Mouse (Mus musculus) small intestine, adult 2 months (tissue): ENCODE results near the gene Rpa1. TPM values are rescaled to one million over a fixed set of nuclear protein-coding genes. Genes with fewer than 3 reads are reported as not detected.
A peak's percentile ranks its signal among the peaks of the same experiment; 100 is the strongest.
"Not testable (repeated sequence)": the region's sequence is repeated elsewhere in the genome, so short reads cannot be mapped to it uniquely, and the experiment has no call there.

Experiments
- H3K27ac ChIP-seq: fragments of 200-500 bp; 2 replicates; pipeline ENCODE4 v1.5.1; 2012; ENCODE audit warnings: low read depth, low read length, control low read depth, inconsistent platforms; ENCODE audit not compliant: insufficient read depth
- H3K27me3 ChIP-seq: fragments of 200-500 bp; 2 replicates; pipeline ENCODE4 v1.6.1; 2012; ENCODE audit warnings: mild to moderate bottlenecking, moderate library complexity, low read length, inconsistent platforms; ENCODE audit not compliant: control insufficient read depth, insufficient read depth
- H3K36me3 ChIP-seq: fragments of 200-500 bp; 2 replicates; pipeline ENCODE4 v1.6.1; 2012; ENCODE audit warnings: mild to moderate bottlenecking, low read length, control low read depth, inconsistent platforms; ENCODE audit not compliant: control insufficient read depth, insufficient read depth
- H3K4me1 ChIP-seq: fragments of 200-500 bp; 2 replicates; pipeline ENCODE4 v1.6.1; 2012; ENCODE audit warnings: low read length, inconsistent platforms, mixed read lengths; ENCODE audit not compliant: control insufficient read depth, insufficient read depth, insufficient read length
- H3K4me3 ChIP-seq: fragments of 200-500 bp; 2 replicates; pipeline ENCODE4 v1.5.1; 2012; ENCODE audit warnings: low read depth, mild to moderate bottlenecking, control low read depth, inconsistent platforms, low read length, moderate library complexity
- CTCF ChIP-seq: fragments of 200-500 bp; IDR thresholded peaks from 2 replicates; pipeline ENCODE4 v1.5.1; 2012; ENCODE audit warnings: low read depth, mild to moderate bottlenecking, control low read depth, inconsistent platforms, low read length, moderate library complexity, mixed read lengths; ENCODE audit not compliant: insufficient replicate concordance, insufficient read length; ENCODE audit errors: extremely low read depth
- POLR2A ChIP-seq: fragments of 200-500 bp; IDR thresholded peaks from 2 replicates; pipeline ENCODE4 v1.6.1; 2012; ENCODE audit warnings: low read depth, mild to moderate bottlenecking, control low read depth, inconsistent platforms, low read length, moderate library complexity
- WGBS: fragments of 180-500 bp; shearing (Covaris S2); methylation state at CpG from one replicate; pipeline ENCODE4 v1.1.7; 2018; 5-methylcytosine and 5-hydroxymethylcytosine counted together
- polyA plus RNA-seq: library from polyadenylated mRNA; depleted of rRNA; stranded (reverse); fragments of >200 nt; gene quantifications from 2 replicates; pipeline ENCODE4 v1.2.3, GENCODE M21; 2012

Rpa1 gene
- polyA plus RNA-seq, 1 experiment: 8.7 TPM

DNA sequence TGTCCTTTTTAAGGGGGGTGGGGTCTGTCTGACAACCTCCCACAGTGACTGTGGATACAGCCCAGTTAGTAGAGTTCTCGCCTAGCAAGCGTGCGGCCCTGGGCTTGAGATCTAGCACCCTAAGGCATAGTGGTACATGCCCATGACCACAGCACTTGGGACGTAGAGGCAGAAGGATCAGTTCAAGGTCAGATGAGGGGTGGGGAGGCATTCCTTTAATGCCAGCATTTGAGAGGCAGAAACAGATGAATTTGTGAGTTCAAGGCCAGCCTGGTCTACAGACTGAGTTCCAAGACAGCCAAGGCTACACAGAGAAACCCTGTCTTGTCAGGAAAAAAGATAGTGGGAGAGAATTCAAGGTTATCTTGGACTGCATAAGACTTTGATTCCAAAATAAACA lies 61.3 kb downstream of the Rpa1 start:
- 96% methylated on average over 4 of the region's 4 CpGs for WGBS

DNA sequence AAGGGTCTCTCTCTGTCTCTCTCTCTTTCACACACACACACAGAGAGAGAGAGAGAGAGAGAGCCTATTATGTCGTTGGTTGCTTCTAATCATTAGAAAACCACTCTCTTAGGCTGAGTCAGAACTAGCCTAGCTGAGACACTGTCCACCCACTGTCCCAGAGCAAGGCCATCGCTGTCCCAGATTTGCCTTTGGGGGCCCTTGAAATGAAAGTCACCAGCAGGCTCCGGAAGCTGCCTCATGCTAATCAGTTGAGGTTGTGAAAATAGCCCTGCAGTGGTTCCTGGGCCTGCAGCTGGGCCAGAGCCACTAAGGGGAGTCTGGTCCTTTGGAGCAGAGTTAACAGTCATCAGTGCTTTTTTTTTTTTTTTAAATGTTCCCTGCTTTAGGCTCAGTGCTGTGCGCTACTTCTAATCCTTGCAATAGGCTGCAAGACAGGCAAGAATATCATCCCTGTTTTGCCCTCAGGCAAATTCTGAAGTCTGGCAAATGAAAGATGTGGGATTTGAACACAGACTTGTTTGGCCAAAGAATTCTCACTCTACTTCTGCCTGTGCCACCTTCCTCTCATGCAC lies 62.1 kb downstream of the Rpa1 start:
- Histone ChIP-seq H3K4me3 (no peak overlapping the region), H3K4me1 (peaks cover 3% of the 10 kb centered on the region), H3K27me3 (no peaks in the 10 kb centered on the region), H3K27ac (no peak overlapping the region), H3K36me3 (no peaks in the 10 kb centered on the region)
- 68% methylated on average over 4 of the region's 4 CpGs for WGBS
- TF ChIP-seq CTCF: no peak
- no peak for TF ChIP-seq POLR2A

More for the DNA sequence above, 61.3 kb downstream of the Rpa1 start:
- no peaks in the 10 kb centered on the region for H3K4me1 ChIP-seq
- no peaks in the 10 kb centered on the region for H3K27me3 ChIP-seq
- no peak overlapping the region for H3K27ac ChIP-seq
- no peaks in the 10 kb centered on the region for H3K36me3 ChIP-seq
- no peak overlapping the region for H3K4me3 ChIP-seq
- TF ChIP-seq POLR2A (no peak), CTCF (no peak)

DNA sequence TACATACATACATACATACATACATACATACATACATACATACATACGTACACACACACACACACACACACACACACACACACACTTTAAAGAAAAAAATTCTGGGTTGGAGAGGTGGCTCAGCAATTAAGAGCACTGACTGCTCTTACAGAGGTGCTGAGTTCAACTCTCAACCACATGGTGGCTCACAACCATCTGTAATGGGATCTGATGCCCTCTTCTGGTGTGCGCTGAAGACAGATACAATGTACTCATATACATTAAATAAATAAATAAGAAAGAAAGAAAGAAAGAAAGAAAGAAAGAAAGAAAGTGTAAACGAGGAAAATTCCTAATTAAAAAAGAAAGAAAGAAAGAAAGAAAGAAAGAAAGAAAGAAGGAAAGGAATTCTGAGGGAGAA lies 64.3 kb downstream of the Rpa1 start:
- H3K4me1 ChIP-seq, H3K36me3 ChIP-seq, H3K27ac ChIP-seq, H3K4me3 ChIP-seq, H3K27me3 ChIP-seq: not testable (repeated sequence)
- 70% methylated on average over 3 of the region's 3 CpGs for WGBS

DNA sequence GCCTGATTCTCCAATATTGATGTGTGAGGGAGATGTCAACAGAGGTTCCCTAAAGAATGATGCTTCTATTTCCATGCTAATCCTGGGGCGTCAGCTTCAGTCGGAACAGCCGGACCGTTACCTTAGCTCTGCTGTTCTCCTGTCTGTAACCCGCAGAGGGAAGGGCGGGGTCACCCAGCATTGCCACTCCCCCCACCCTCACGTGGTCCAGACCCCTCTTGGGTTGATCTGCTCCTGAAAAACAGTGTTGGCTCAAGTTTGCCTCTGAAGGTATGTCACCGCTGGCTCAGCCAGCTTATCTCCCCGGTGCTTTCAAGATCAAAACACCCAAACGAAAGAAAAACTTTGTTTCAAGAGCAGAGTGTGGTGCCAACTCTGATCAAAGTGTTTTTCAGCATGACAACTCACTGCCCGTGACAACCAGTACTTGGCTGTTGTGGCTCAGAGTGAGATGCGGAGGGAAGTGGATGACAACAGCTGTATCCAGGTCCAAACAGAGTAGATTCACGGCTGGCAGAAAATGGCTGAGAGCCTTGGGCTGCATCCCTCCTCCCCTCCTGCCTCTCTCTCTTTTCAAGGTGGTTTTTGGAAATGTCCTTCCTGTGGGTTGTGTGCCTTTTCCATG lies 65.5 kb downstream of the Rpa1 start:
- WGBS: 18% methylated on average over 13 of the region's 13 CpGs

DNA sequence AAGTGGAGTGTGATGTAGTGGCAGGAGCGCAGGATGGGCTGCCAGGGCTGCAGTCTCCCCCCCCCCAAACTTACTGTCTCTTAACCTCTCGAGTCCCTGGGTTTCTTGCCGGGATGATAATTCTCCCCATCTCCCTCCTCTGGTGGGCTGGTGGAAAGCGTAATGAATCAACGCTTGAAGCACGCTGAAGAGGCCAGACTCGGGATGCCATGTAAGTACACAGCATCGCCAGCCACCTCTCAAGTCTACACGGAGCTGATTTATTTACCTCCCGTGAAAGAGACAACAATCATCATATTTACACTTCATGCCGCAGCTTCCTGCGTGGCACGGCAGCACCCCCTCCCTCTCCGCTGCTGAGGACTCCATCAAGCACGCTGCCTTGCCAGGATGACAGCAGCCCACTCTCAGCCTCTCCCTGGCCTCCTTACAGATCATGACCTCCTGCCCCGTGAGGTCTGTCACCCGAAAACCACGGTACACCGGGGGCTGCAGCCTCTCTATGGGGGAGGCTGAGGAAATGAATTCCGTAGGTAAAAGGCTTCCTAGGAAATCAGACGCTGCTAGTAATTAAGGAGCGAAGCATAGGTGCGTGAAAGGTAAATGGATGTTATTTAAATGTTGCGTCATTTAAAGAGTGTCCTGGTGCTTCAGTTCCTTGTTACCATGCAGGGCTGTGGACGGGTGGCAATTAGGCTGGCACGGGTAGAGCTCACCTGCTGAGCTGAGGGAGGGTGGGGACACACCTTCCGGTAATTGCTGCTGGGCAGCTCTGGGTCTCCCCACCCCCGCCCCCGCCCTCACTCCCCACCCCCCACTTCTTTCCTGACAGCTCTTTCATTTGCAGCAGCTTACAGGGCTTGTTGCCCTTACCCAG lies 66.5 kb downstream of the Rpa1 start:
- Histone ChIP-seq H3K4me3 (peak overlapping the region; percentile 7; the same call in 1 of the 2 replicates), H3K27me3 (no peaks in the 10 kb centered on the region), H3K36me3 (no peaks in the 10 kb centered on the region), H3K27ac (no peak overlapping the region), H3K4me1 (peaks cover 8% of the 10 kb centered on the region)
- TF ChIP-seq CTCF: no peak
- no peak for TF ChIP-seq POLR2A
- WGBS: 18% methylated on average over 29 of the region's 29 CpGs

More for the DNA sequence above, 65.5 kb downstream of the Rpa1 start:
- no peaks in the 10 kb centered on the region for H3K27me3 ChIP-seq
- TF ChIP-seq CTCF (no peak), POLR2A (no peak)
- peaks cover 8% of the 10 kb centered on the region for H3K4me1 ChIP-seq
- H3K27ac ChIP-seq: no peak overlapping the region
- no peak overlapping the region for H3K4me3 ChIP-seq
- no peaks in the 10 kb centered on the region for H3K36me3 ChIP-seq

DNA sequence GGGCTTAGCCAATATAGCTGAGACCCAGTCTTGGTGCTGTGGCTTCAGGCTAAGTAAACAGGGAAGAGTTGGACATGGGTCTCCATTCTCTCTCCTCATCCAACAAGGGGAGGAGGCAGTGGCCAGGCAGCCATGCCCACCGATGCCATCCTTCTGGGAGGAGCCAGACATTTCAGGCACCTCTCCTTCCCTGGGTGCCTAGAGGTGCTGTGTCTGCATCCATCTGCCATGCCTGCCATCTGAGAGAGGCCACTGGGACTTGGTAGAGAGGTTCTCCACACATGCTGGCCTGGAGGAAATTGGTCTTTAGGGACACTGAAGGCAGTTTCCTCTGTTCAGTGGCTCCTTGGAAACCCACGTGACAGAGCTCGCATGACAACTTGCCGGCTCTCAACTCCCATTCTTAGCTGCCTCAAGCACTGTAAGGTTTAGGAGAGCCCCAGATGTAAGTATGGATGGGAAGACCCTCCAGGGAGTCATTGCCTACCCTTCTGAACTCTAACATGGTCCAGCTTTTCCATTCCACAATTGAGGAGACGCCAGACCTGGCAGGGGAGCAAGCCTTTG lies 67.6 kb downstream of the Rpa1 start:
- peaks cover 8% of the 10 kb centered on the region for H3K4me1 ChIP-seq
- TF ChIP-seq CTCF: no peak
- no peak for TF ChIP-seq POLR2A
- WGBS: 89% methylated on average over 5 of the region's 5 CpGs
- no peaks in the 10 kb centered on the region for H3K27me3 ChIP-seq
- H3K36me3 ChIP-seq: no peaks in the 10 kb centered on the region
- H3K27ac ChIP-seq: no peak overlapping the region
- H3K4me3 ChIP-seq: no peak overlapping the region

DNA sequence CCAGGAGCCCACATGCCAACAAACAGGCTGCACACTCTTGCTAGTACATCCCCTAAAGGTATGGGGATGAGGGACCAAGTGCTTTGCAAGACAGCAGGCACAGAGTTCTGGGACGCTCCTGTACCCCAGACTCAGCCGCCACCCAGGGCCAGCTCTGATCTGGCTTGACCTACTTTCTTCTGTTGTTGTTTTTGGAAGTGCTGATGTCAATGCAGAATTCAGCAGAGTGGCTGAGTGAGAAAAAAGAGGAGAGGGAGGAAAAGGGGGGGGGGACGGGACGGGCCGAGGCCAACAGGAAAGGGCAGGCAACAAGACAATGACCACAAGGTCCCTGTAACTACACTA lies 68.1 kb downstream of the Rpa1 start:
- H3K27me3 ChIP-seq: no peaks in the 10 kb centered on the region
- H3K4me1 ChIP-seq: peaks cover 8% of the 10 kb centered on the region
- TF ChIP-seq CTCF: no peak
- TF ChIP-seq POLR2A: no peak
- H3K36me3 ChIP-seq: no peaks in the 10 kb centered on the region
- H3K4me3 ChIP-seq: no peak overlapping the region
- 89% methylated on average over 5 of the region's 5 CpGs for WGBS
- H3K27ac ChIP-seq: no peak overlapping the region
